Mouse (Mus musculus) MEL (cell line): ENCODE results near the gene Htra2. TPM values are rescaled to one million over a fixed set of nuclear protein-coding genes. Genes with fewer than 3 reads are reported as not detected.

Source experiments
- DNase-seq: peaks from one replicate; pipeline ENCODE4 v3.0.0; 2011; ENCODE audit warnings: low read depth, low spot score
- H3K27ac ChIP-seq: 2 replicates; pipeline ENCODE4 v1.5.1; 2012; ENCODE audit warnings: low read depth, mild to moderate bottlenecking, control low read depth, low read length, moderate library complexity; ENCODE audit not compliant: control insufficient read depth
- H3K27me3 ChIP-seq, 2 experiments: fragments of 150-350 bp in 1 of 2; sonication (generic) in 1 of 2; 2 replicates each; pipeline ENCODE4 v1.6.1; 2012; ENCODE audit warnings: low read length in 2 of 2, mild to moderate bottlenecking in 2 of 2, improper control_type of control experiment in 1 of 2, moderate library complexity in 1 of 2; ENCODE audit not compliant: insufficient read depth in 2 of 2, control insufficient read depth in 1 of 2
- H3K36me3 ChIP-seq, 2 experiments: 2 replicates each; pipeline ENCODE4 v1.6.1; 2012 to 2014; ENCODE audit warnings: low read length in 2 of 2, improper control_type of control experiment in 1 of 2, inconsistent platforms in 1 of 2, mild to moderate bottlenecking in 1 of 2; ENCODE audit not compliant: insufficient read depth in 2 of 2, control insufficient read depth in 1 of 2
- H3K4me1 ChIP-seq, 2 experiments: fragments of 150-350 bp in 1 of 2; sonication (generic) in 1 of 2; 2 replicates each; pipeline ENCODE4 v1.6.1; 2012; ENCODE audit warnings: low read length in 2 of 2, improper control_type of control experiment in 1 of 2, mild to moderate bottlenecking in 1 of 2; ENCODE audit not compliant: insufficient read depth in 2 of 2, control insufficient read depth in 1 of 2
- H3K4me3 ChIP-seq, 2 experiments: fragments of 150-350 bp in 1 of 2; sonication (generic) in 1 of 2; 2 replicates each; pipeline ENCODE4 v1.5.1; 2012; ENCODE audit warnings: low read depth in 2 of 2, low read length in 2 of 2, mild to moderate bottlenecking in 2 of 2, moderate library complexity in 2 of 2, control low read depth in 1 of 2, improper control_type of control experiment in 1 of 2; ENCODE audit not compliant: control insufficient read depth in 1 of 2, insufficient read depth in 1 of 2
- H3K79me2 ChIP-seq: 2 replicates; pipeline ENCODE4 v1.6.1; 2012; ENCODE audit warnings: mild to moderate bottlenecking, low read length, moderate library complexity; ENCODE audit not compliant: control insufficient read depth, poor library complexity, insufficient read depth
- H3K9ac ChIP-seq: 2 replicates; pipeline ENCODE4 v1.6.1; 2012; ENCODE audit warnings: low read depth, mild to moderate bottlenecking, control low read depth, low read length, moderate library complexity; ENCODE audit not compliant: control insufficient read depth, poor library complexity, severe bottlenecking
- H3K9me3 ChIP-seq: fragments of 150-350 bp; sonication (generic); replicated peaks from 2 replicates; pipeline ENCODE4 v1.6.1; 2012; ENCODE audit warnings: mild to moderate bottlenecking, low read length, improper control_type of control experiment, moderate library complexity; ENCODE audit not compliant: insufficient read depth
- BHLHE40 ChIP-seq: IDR thresholded peaks from 2 replicates; pipeline ENCODE4 v1.6.1; 2012; ENCODE audit warnings: low read depth, mild to moderate bottlenecking, inconsistent platforms, low read length, improper control_type of control experiment, borderline replicate concordance
- CHD2 ChIP-seq: IDR thresholded peaks from 2 replicates; pipeline ENCODE4 v1.6.1; 2011; ENCODE audit warnings: low read length, improper control_type of control experiment
- HCFC1 ChIP-seq: IDR thresholded peaks from 2 replicates; pipeline ENCODE4 v1.6.1; 2012; ENCODE audit warnings: low read depth, mild to moderate bottlenecking, inconsistent platforms, low read length, improper control_type of control experiment, moderate library complexity
- JUND ChIP-seq: IDR thresholded peaks from 2 replicates; pipeline ENCODE4 v1.6.1; 2011; ENCODE audit warnings: low read depth, mild to moderate bottlenecking, improper control_type of control experiment, low read length
- MAFK ChIP-seq: IDR thresholded peaks from 2 replicates; pipeline ENCODE4 v1.6.1; 2011; ENCODE audit warnings: low read depth, mild to moderate bottlenecking, low read length, improper control_type of control experiment, borderline replicate concordance
- MAX ChIP-seq: IDR thresholded peaks from 2 replicates; pipeline ENCODE4 v1.6.1; 2011; ENCODE audit warnings: low read length, improper control_type of control experiment
- MEF2A ChIP-seq: IDR thresholded peaks from 2 replicates; pipeline ENCODE4 v1.6.1; 2014; ENCODE audit warnings: low read depth, mild to moderate bottlenecking, inconsistent platforms, low read length, improper control_type of control experiment; ENCODE audit not compliant: poor library complexity, insufficient replicate concordance, severe bottlenecking; ENCODE audit errors: extremely low read depth
- MYC ChIP-seq: IDR thresholded peaks from 2 replicates; pipeline ENCODE4 v1.6.1; 2011; ENCODE audit warnings: low read depth, mild to moderate bottlenecking, low read length, improper control_type of control experiment, moderate library complexity
- NELFE ChIP-seq: IDR thresholded peaks from 2 replicates; pipeline ENCODE4 v1.6.1; 2011; ENCODE audit warnings: low read depth, low read length, improper control_type of control experiment
- NRF1 ChIP-seq: IDR thresholded peaks from 2 replicates; pipeline ENCODE4 v1.6.1; 2014; ENCODE audit warnings: low read depth, mild to moderate bottlenecking, inconsistent platforms, low read length, improper control_type of control experiment, moderate library complexity; ENCODE audit not compliant: poor library complexity, insufficient read depth, severe bottlenecking
- POLR2A ChIP-seq, 2 experiments: IDR thresholded peaks; 2 replicates each; pipeline ENCODE4 v1.6.1; 2011 to 2012; ENCODE audit warnings: low read length in 2 of 2, mild to moderate bottlenecking in 2 of 2, control low read depth in 1 of 2, improper control_type of control experiment in 1 of 2, low read depth in 1 of 2, moderate library complexity in 1 of 2; ENCODE audit not compliant: control insufficient read depth in 1 of 2, insufficient read depth in 1 of 2, poor library complexity in 1 of 2
- POLR2AphosphoS5 ChIP-seq: IDR thresholded peaks from 2 replicates; pipeline ENCODE4 v1.6.1; 2012; ENCODE audit warnings: low read depth, borderline replicate concordance, mild to moderate bottlenecking, inconsistent platforms, low read length, moderate library complexity, mixed read lengths
- RAD21 ChIP-seq: IDR thresholded peaks from 2 replicates; pipeline ENCODE4 v1.6.1; 2011; ENCODE audit warnings: mild to moderate bottlenecking, low read depth, low read length, improper control_type of control experiment
- RCOR1 ChIP-seq: IDR thresholded peaks from 2 replicates; pipeline ENCODE4 v1.6.1; 2012; ENCODE audit warnings: low read depth, mild to moderate bottlenecking, inconsistent platforms, low read length, improper control_type of control experiment
- SMC3 ChIP-seq: IDR thresholded peaks from 2 replicates; pipeline ENCODE4 v1.6.1; 2011; ENCODE audit warnings: low read depth, low read length, improper control_type of control experiment
- TBP ChIP-seq: IDR thresholded peaks from 2 replicates; pipeline ENCODE4 v1.8.0; 2011; ENCODE audit warnings: low read depth, low read length, improper control_type of control experiment
- TCF12 ChIP-seq: IDR thresholded peaks from 2 replicates; pipeline ENCODE4 v1.6.1; 2014; ENCODE audit warnings: low read depth, mild to moderate bottlenecking, inconsistent platforms, low read length, improper control_type of control experiment, moderate library complexity
- polyA plus RNA-seq, 2 experiments: library from polyadenylated mRNA; stranded (reverse) in 1 of 2; unstranded in 1 of 2; fragments of >175 nt in 1 of 2; fragments of >200 nt in 1 of 2; gene quantifications; 2 replicates each; pipeline versions ENCODE4 v1.2.1 to v1.2.4; 2012; ENCODE audit warnings: low replicate concordance in 2 of 2, low read depth in 1 of 2; ENCODE audit not compliant: insufficient read length in 2 of 2, insufficient read depth in 1 of 2, missing spikeins in 1 of 2
- total RNA-seq: library from RNA; depleted of rRNA; stranded (reverse); fragments of 300-350 nt; gene quantifications from 2 replicates; pipeline ENCODE4 v1.2.3, GENCODE M21; 2012

Gene Htra2
- total and polyA plus RNA-seq, 3 experiments = 107 to 133 TPM; not detected in 1

- TF ChIP-seq MEF2A (no peak), MYC (no peak), BHLHE40 (no peak), TBP (no peak), MAFK (no peak), SMC3 (peak; percentile 62), NELFE (no peak)
Measured at GRCm38 (mm10) chr6:83074979-83075378, 19.9 kb upstream of the Htra2 start (continued).

GRCm38 (mm10) chr6:83071220-83071619, 16.1 kb upstream of the Htra2 start:
- H3K27me3 ChIP-seq = no peaks in the 10 kb centered on the region
- no peak for DNase-seq
- no peaks in the 10 kb centered on the region for H3K36me3 ChIP-seq
- H3K27ac ChIP-seq = no peak overlapping the region
- H3K9ac ChIP-seq = no peak overlapping the region
- no peaks in the 10 kb centered on the region for H3K79me2 ChIP-seq
- no peaks in the 10 kb centered on the region for H3K4me1 ChIP-seq
- no peaks in the 10 kb centered on the region for H3K9me3 ChIP-seq
- no peak overlapping the region for H3K4me3 ChIP-seq
- no peak for TF ChIP-seq TCF12
- TF ChIP-seq BHLHE40 = no peak

- H3K36me3 ChIP-seq = no peaks in the 10 kb centered on the region
- no peaks in the 10 kb centered on the region for H3K4me1 ChIP-seq
- H3K27me3 ChIP-seq = no peaks in the 10 kb centered on the region
- DNase-seq = no peak
- H3K9ac ChIP-seq = no peak overlapping the region
- TF ChIP-seq NELFE (no peak), POLR2AphosphoS5 (no peak), MAX (no peak), MAFK (no peak), HCFC1 (no peak), RAD21 (no peak), CHD2 (no peak), JUND (no peak), NRF1 (no peak), BHLHE40 (no peak), RCOR1 (no peak), POLR2A (IDR thresholded peaks at IDR 0.05; ENCODE audit: control insufficient read depth in 1 of 2, insufficient read depth in 1 of 2, low read depth in 1 of 2, low read length in 2 of 2, poor library complexity in 1 of 2) (no peak)
- no peak overlapping the region for H3K4me3 ChIP-seq
- H3K79me2 ChIP-seq = no peaks in the 10 kb centered on the region
- H3K9me3 ChIP-seq = no peaks in the 10 kb centered on the region
- no peak overlapping the region for H3K27ac ChIP-seq
Measured at GRCm38 (mm10) chr6:83070311-83071219, 15.5 kb upstream of the Htra2 start.
